Mouse (Mus musculus) intestine, embryonic 15.5 days (tissue): ENCODE data around the gene Lrrc4. TPM values are rescaled to one million over a fixed set of nuclear protein-coding genes. Genes with fewer than 3 reads are reported as not detected.

Experiments used
- ATAC-seq: fragments of 200-750 bp; cut with Nextera tagmentation; 2 replicates; pipeline ENCODE4 v1.8.0; 2017; ENCODE audit warnings: moderate TSS enrichment, moderate library complexity
- H3K27ac ChIP-seq: fragments of 300-500 bp; sonication (generic); 2 replicates; pipeline ENCODE4 v1.5.1; 2015; ENCODE audit warnings: mild to moderate bottlenecking, inconsistent platforms
- H3K27me3 ChIP-seq: fragments of 300-500 bp; sonication (generic); replicated peaks from 2 replicates; pipeline ENCODE4 v1.6.1; 2015; ENCODE audit warnings: inconsistent platforms
- H3K36me3 ChIP-seq: fragments of 300-500 bp; sonication (generic); 2 replicates; pipeline ENCODE4 v1.6.1; 2015; ENCODE audit warnings: inconsistent platforms
- H3K4me1 ChIP-seq: fragments of 300-500 bp; sonication (generic); replicated peaks from 2 replicates; pipeline ENCODE4 v1.6.1; 2015; ENCODE audit warnings: inconsistent platforms
- H3K4me2 ChIP-seq: fragments of 300-500 bp; sonication (generic); replicated peaks from 2 replicates; pipeline ENCODE4 v1.6.1; 2015; ENCODE audit warnings: mild to moderate bottlenecking, inconsistent platforms
- H3K4me3 ChIP-seq: fragments of 300-500 bp; sonication (generic); replicated peaks from 2 replicates; pipeline ENCODE4 v1.5.1; 2015; ENCODE audit warnings: inconsistent platforms
- H3K9ac ChIP-seq: fragments of 300-500 bp; sonication (generic); 2 replicates; pipeline ENCODE4 v1.6.1; 2015; ENCODE audit warnings: inconsistent platforms
- H3K9me3 ChIP-seq: fragments of 300-500 bp; sonication (generic); 2 replicates; pipeline ENCODE4 v1.6.1; 2016; ENCODE audit warnings: inconsistent platforms
- WGBS: fragments of 180-500 bp; shearing (Covaris S2); methylation state at CpG from one replicate; pipeline ENCODE4 v1.1.7; 2015; 5-methylcytosine and 5-hydroxymethylcytosine counted together
- polyA plus RNA-seq: library from polyadenylated mRNA; unstranded; fragments of >200 nt; fragmentation: Nextera tagmentation; extraction: Ambion mirVana; gene quantifications from 2 replicates; pipeline ENCODE4 v1.2.1, GENCODE M21; 2015

The Lrrc4 gene
- polyA plus RNA-seq, 1 experiment from 2014 or later = 0.31 TPM

DNA sequence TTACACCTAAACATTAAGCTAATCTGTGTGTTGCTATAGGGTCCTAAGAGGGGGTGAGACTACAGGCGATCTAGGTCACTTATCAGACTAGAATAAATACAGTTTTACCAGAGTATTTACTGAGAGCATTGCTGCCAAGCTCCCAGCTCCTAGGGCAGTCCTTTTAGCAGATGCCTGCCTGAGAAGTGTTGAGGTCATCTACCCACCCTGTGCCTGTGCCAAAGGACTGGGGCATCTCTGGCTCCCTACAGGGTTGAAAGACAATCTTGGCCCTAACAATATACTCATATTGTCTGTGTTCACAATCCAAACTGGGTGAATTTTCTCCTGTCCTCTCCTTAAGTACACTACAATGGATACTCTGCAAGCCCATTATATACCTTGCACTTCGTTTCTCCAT is 16.7 kb downstream of the Lrrc4 start:
- ATAC-seq = no peak
- no peak overlapping the region for H3K4me3 ChIP-seq
- H3K27ac ChIP-seq = no peak overlapping the region
- no peaks in the 10 kb centered on the region for H3K4me1 ChIP-seq
- WGBS = 73% methylated on average over 2 of the region's 2 CpGs
- H3K36me3 ChIP-seq = no peaks in the 10 kb centered on the region
- no peak overlapping the region for H3K9ac ChIP-seq
- no peak overlapping the region for H3K4me2 ChIP-seq
- no peaks in the 10 kb centered on the region for H3K9me3 ChIP-seq
- H3K27me3 ChIP-seq = no peaks in the 10 kb centered on the region

DNA sequence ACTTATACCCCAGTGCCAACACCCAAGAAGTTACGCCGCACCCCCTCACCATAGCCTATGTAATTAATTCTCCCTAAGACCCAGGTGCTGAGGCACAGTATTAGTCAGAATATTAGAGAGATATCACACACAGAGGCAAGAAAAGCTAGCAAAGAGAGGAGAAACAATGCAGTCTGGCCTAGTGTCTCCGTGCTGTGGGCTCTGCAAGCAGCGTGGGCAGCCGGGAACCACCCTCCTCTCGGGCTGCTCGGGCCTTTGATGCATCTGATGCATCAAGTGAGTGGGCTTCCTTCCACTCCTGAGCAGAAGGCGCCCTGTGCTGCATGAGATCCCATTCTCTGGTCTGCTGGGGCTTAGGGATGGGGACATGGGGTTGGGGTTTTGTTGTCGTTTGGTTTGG is 18.5 kb downstream of the Lrrc4 start:
- Histone ChIP-seq H3K27ac (no peak overlapping the region), H3K4me2 (no peak overlapping the region), H3K4me1 (no peaks in the 10 kb centered on the region), H3K36me3 (no peaks in the 10 kb centered on the region), H3K9me3 (no peaks in the 10 kb centered on the region), H3K4me3 (no peak overlapping the region), H3K9ac (no peak overlapping the region), H3K27me3 (no peaks in the 10 kb centered on the region)
- no peak for ATAC-seq
- 87% methylated on average over 9 of the region's 9 CpGs for WGBS

DNA sequence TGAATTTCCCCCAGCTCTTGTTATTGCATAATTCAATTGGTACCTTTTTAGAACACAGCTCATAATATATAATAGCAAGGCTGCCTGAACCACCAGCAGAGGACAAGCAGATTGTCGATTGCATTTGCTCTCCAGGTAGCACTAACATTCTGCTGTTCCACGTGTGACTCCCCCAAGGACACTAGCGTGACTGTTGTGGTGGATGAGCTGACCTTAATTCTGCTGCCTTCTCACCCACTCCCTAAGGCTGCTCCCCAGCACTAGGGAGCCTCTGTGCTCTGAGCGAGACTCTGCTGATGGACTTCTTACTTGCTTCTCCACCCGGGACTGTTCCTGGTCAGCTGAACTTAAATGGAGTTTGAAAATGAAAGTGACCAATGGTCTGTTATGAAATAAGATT is 26.8 kb downstream of the Lrrc4 start:
- 87% methylated on average over 5 of the region's 5 CpGs for WGBS

DNA sequence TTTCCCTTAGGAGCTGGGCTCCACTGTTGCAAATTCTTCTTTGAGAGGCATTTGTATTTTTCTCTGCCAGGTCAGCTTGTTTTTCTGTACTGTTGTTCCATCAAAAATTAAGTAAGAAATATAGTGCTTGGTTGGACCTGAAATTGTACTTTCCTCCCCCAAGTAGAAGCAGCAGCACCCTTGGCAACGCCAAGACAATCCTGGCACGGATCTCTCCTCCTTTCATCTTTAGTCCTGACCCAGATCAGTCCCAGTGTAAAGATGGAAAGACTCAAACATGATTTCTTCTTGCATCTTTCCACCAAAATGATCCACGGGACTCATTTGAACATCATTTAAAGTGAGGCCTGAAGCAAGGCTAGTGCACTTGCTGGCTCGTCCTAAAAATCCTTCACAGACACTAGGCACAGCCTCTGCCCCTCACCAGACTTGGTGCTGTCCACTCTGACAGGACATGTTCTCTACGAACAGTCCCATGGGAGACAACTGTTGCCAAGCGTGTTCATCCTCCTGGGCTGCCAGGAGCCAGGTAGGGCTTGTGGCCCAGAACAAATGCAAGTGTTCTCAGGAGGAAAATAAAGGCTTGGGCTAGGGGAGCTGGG is 27.8 kb downstream of the Lrrc4 start:
- 88% methylated on average over 6 of the region's 6 CpGs for WGBS
- H3K4me2 ChIP-seq = no peak overlapping the region
- no peaks in the 10 kb centered on the region for H3K9me3 ChIP-seq
- no peaks in the 10 kb centered on the region for H3K4me1 ChIP-seq
- no peaks in the 10 kb centered on the region for H3K36me3 ChIP-seq
- no peak for ATAC-seq
- no peak overlapping the region for H3K27ac ChIP-seq
- H3K4me3 ChIP-seq = no peak overlapping the region
- no peaks in the 10 kb centered on the region for H3K27me3 ChIP-seq
- H3K9ac ChIP-seq = no peak overlapping the region

More for the DNA sequence above, 26.8 kb downstream of the Lrrc4 start:
- no peak for ATAC-seq
- H3K4me3 ChIP-seq = no peak overlapping the region
- H3K9me3 ChIP-seq = no peaks in the 10 kb centered on the region
- no peak overlapping the region for H3K4me2 ChIP-seq
- H3K27ac ChIP-seq = no peak overlapping the region
- no peak overlapping the region for H3K9ac ChIP-seq
- no peaks in the 10 kb centered on the region for H3K27me3 ChIP-seq
- no peaks in the 10 kb centered on the region for H3K36me3 ChIP-seq
- H3K4me1 ChIP-seq = no peaks in the 10 kb centered on the region

DNA sequence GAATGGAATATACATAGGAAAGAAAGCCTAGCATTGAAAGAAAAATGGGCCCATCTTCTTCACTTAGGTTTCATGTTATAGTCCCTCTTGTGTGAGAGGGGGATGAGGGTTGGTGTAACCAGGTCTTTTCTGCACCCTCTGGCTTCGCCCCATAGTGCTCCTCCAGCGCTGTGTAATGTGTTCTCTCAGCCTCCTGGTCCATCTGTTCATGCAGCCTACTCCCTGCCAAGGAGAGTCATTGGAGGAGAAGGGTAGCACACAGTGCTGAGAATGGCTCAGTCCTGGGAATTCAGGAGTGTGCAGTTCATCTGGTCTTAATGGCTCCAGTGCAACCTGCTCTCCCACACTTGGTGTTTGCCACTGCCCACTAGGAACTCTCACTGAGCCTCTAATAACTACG is 30.6 kb downstream of the Lrrc4 start:
- no peak overlapping the region for H3K27ac ChIP-seq
- peaks cover under 1% of the 10 kb centered on the region; the same call in 1 of the 2 replicates for H3K36me3 ChIP-seq
- H3K9me3 ChIP-seq = no peaks in the 10 kb centered on the region
- H3K4me2 ChIP-seq = no peak overlapping the region
- no peak for ATAC-seq
- 95% methylated on average over 3 of the region's 3 CpGs for WGBS
- H3K9ac ChIP-seq = no peak overlapping the region
- no peaks in the 10 kb centered on the region for H3K27me3 ChIP-seq
- no peaks in the 10 kb centered on the region for H3K4me1 ChIP-seq
- no peak overlapping the region for H3K4me3 ChIP-seq

DNA sequence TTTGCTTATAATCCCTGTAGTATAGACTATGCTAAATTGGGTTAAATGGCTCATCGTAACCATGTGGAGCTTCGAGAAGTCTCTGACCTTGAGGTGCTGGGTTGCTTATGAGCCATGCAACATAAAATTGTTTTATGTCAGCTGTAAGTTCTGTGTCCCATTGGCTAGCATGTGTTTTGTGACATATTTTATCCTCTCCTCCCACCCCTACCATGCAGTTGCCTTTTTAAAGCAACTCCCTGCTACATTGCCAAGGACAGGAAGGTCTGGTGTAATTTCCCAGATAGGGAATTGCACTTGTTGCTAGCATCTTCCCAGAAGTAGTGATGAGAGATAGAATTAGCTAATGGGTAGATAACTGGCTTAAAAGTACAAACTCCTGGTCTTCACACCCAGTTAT is 31.7 kb downstream of the Lrrc4 start:
- no peak overlapping the region for H3K27ac ChIP-seq
- 97% methylated on average over 2 of the region's 2 CpGs for WGBS
- H3K4me2 ChIP-seq = no peak overlapping the region
- no peak for ATAC-seq
- no peaks in the 10 kb centered on the region for H3K9me3 ChIP-seq
- H3K4me3 ChIP-seq = no peak overlapping the region
- H3K27me3 ChIP-seq = no peaks in the 10 kb centered on the region
- H3K9ac ChIP-seq = no peak overlapping the region
- H3K4me1 ChIP-seq = no peaks in the 10 kb centered on the region
- H3K36me3 ChIP-seq = peaks cover 3% of the 10 kb centered on the region; the same call in 1 of the 2 replicates

DNA sequence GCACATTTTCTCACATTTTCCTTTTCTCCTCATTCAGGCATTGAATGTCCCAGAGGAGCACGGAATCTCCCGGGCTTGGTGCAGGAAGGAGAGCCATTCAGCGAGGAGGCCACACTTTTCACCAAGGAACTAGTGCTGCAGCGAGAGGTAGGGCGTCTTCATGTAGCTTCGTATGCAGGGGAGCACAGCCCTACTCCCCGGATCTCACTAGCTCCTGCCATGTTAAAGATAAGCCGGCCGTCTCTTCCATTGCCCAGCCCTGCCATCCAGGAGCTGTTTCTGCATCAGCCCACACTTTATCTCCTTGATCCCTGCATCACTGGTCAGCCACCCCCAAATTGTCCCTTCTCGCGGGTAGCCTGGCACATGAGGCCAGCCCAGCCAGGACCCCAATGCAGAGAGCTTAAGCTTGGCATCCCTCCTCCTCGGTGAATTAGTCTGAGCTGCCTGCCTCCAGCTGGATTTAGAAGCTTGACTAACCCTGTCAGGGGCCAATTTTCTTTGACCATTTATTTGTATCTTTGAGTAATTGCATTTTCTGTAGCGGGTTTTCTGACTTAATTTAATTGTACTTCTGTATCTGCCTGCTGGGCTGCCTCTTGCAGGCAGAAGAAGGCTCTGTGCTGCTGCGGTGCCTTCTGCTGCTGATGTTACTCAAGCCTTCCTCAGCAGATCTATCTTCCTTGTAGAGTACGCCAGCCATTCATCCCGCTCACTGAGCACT is 35.6 kb downstream of the Lrrc4 start:
- no peak for ATAC-seq
- Histone ChIP-seq H3K4me1 (0 out of 2 replicates have a peak, but pooled peaks cover 2% of the 10 kb centered on the region), H3K36me3 (peaks cover 3% of the 10 kb centered on the region; the same call in 1 of the 2 replicates), H3K9ac (no peak overlapping the region), H3K9me3 (no peaks in the 10 kb centered on the region), H3K27ac (no peak overlapping the region), H3K4me3 (no peak overlapping the region), H3K4me2 (no peak overlapping the region), H3K27me3 (no peaks in the 10 kb centered on the region)
- WGBS = 84% methylated on average over 16 of the region's 16 CpGs

DNA sequence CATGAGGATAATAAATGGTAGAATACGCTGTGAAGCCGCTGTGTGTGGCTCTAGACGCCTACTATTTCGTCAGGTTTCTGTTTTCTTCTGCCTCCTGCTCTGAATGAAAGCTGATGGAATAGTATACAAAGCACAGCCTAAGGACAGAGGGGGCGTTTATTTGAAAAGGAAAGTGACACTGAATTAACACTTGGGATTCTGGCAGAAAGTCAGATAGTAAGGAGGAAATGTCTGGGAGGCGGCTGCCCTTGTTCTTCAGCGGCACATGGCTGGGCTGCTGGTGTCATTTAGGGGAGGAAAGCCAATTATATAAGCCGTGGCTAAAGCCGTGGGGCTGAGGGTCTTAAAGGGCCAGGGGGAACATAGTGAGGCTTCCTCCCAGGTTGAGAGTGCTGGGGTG is 36.2 kb downstream of the Lrrc4 start:
- Histone ChIP-seq H3K4me2 (no peak overlapping the region), H3K36me3 (peaks cover 3% of the 10 kb centered on the region; the same call in 1 of the 2 replicates), H3K4me1 (0 out of 2 replicates have a peak, but pooled peaks cover 3% of the 10 kb centered on the region), H3K9me3 (no peaks in the 10 kb centered on the region), H3K27ac (no peak overlapping the region), H3K27me3 (no peaks in the 10 kb centered on the region), H3K9ac (no peak overlapping the region), H3K4me3 (no peak overlapping the region)
- ATAC-seq = no peak
- WGBS = 42% methylated on average over 9 of the region's 9 CpGs

DNA sequence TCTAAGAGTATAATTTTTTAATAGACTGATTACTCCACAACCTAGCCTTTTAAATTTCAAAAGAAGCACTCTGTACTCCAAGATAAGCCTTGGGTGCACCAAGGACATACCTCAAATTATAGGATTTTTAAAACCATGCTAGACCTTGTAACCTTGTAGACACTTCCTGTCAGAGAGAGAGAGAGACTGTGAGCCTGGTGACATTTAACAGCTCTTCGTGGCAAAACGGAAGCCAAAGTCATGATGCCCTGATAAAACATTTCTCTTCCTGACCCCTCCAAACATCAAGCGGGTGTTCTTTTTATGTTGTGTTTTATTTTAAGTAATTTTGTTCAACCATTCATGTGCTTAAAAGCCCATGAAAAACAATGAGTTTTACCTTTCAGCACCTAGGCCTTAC is 39.7 kb downstream of the Lrrc4 start:
- Histone ChIP-seq H3K9me3 (no peaks in the 10 kb centered on the region), H3K4me2 (no peak overlapping the region), H3K4me1 (0 out of 2 replicates have a peak, but pooled peaks cover 3% of the 10 kb centered on the region), H3K4me3 (no peak overlapping the region), H3K36me3 (peaks cover 3% of the 10 kb centered on the region; the same call in 1 of the 2 replicates), H3K27me3 (no peaks in the 10 kb centered on the region), H3K9ac (no peak overlapping the region), H3K27ac (no peak overlapping the region)
- WGBS = 68% methylated on average over 3 of the region's 3 CpGs
- no peak for ATAC-seq

DNA sequence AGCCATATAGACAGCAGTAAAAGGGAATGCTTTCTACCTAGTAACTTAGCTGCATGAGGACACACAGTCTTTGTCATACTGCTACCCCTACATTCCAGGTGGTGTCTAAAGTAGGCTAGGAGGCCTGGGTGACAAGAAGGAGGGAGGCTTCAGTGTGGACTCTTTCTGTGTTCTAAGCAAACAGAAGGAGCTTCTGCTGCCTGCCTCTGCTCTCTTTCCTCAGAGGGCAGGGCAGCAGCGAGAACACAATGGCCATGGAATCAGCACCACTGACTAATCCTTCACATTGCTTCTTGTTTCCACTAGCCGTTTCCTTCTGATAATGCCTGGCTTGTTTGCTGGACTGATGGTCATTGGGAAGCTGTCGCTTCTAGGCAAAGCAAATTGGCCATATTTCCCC is 40.4 kb downstream of the Lrrc4 start:
- H3K9ac ChIP-seq = no peak overlapping the region
- H3K27ac ChIP-seq = no peak overlapping the region
- WGBS = 55% methylated on average over 3 of the region's 3 CpGs
- no peak overlapping the region for H3K4me3 ChIP-seq
- no peak for ATAC-seq
- H3K36me3 ChIP-seq = peaks cover 3% of the 10 kb centered on the region; the same call in 1 of the 2 replicates
- H3K9me3 ChIP-seq = no peaks in the 10 kb centered on the region
- H3K4me2 ChIP-seq = no peak overlapping the region
- H3K27me3 ChIP-seq = no peaks in the 10 kb centered on the region
- 0 out of 2 replicates have a peak, but pooled peaks cover 3% of the 10 kb centered on the region for H3K4me1 ChIP-seq

DNA sequence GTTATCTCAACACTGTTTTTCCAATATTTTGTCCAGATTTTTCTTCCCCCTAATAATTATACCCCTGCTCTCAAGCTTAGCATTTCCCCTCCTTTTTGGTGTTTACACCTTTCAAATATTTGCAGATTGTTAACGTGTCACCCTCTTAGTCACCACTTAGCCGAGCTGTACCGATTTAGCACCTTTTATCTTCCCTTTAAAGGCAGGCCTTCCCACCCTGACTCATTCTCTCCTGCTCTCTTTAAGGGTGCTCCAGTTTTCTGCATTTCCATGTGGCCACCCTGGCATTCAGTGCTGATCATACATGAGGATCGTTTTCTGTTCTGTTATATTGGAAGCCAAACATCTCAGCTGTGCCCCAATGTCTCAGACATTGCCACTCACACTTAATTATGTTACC is 41.9 kb downstream of the Lrrc4 start:
- 51% methylated on average over 4 of the region's 4 CpGs for WGBS
- Histone ChIP-seq H3K4me3 (no peak overlapping the region), H3K4me1 (0 out of 2 replicates have a peak, but pooled peaks cover 3% of the 10 kb centered on the region), H3K9ac (no peak overlapping the region), H3K4me2 (no peak overlapping the region), H3K9me3 (no peaks in the 10 kb centered on the region), H3K36me3 (no peaks in the 10 kb centered on the region), H3K27me3 (no peaks in the 10 kb centered on the region), H3K27ac (no peak overlapping the region)
- ATAC-seq = no peak

DNA sequence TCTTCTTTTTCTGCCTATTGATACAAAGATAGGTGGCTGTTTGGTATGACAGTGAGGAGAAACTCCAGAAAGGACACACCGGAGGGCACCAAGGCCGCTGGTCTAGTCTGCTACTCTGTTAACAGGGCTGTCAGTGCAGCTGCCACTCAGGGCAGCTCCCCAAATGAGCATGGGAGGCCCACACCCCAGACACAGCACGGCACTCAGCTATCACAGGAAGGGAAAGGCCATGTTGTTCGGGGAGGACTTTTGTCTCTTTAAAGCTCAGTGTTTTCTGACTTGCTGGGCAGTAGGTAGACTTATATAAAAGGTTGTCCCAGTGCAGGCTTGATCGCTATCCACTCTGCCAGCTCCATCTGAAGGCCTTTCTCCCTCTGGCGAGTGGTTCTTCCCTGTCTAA is 44.4 kb downstream of the Lrrc4 start:
- no peaks in the 10 kb centered on the region for H3K27me3 ChIP-seq
- no peak overlapping the region for H3K27ac ChIP-seq
- no peaks in the 10 kb centered on the region for H3K36me3 ChIP-seq
- ATAC-seq = no peak
- no peaks in the 10 kb centered on the region for H3K9me3 ChIP-seq
- WGBS = 75% methylated on average over 6 of the region's 6 CpGs
- H3K4me2 ChIP-seq = no peak overlapping the region
- H3K4me3 ChIP-seq = no peak overlapping the region
- peaks cover 6% of the 10 kb centered on the region; the same call in 1 of the 2 replicates for H3K4me1 ChIP-seq
- no peak overlapping the region for H3K9ac ChIP-seq

DNA sequence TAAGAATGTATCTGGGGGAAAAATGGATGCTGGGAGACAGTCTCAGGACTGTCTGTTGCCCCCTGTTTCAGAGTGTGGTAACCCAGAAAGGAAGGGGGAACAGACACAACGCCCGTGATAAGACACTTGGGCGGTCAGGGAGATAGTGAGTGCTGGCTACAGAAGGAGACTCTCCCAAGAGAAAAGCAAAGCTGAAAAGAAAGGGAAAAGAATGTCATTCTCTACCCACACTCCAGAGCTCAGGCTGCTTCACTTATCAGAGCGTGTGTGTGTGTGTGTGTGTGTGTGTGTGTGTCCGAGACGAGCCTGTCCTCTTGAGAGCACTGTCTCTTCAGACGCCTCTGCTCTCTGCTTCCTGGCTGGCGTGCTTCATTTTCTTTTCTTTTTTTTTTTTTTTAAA is 45.8 kb downstream of the Lrrc4 start:
- 76% methylated on average over 8 of the region's 8 CpGs for WGBS

More for the DNA sequence above, 45.8 kb downstream of the Lrrc4 start:
- Histone ChIP-seq H3K4me3 (no peak overlapping the region), H3K4me1 (peaks cover 3% of the 10 kb centered on the region; the same call in 1 of the 2 replicates), H3K36me3 (no peaks in the 10 kb centered on the region), H3K4me2 (no peak overlapping the region), H3K27ac (no peak overlapping the region), H3K9me3 (no peaks in the 10 kb centered on the region), H3K9ac (no peak overlapping the region), H3K27me3 (no peaks in the 10 kb centered on the region)
- no peak for ATAC-seq
